Mouse (Mus musculus) midbrain, postnatal 0 days (tissue): Measurements from ENCODE around the gene Pkhd1. TPM values are rescaled to one million over a fixed set of nuclear protein-coding genes. Genes with fewer than 3 reads are reported as not detected.

Source experiments
- ATAC-seq: fragments of 200-750 bp; cut with Nextera tagmentation; 2 replicates; pipeline ENCODE4 v1.8.0; 2017; ENCODE audit warnings: moderate number of reproducible peaks, mild to moderate bottlenecking, moderate TSS enrichment, moderate library complexity; ENCODE audit not compliant: low FRiP score
- DNase-seq: peaks from one replicate; pipeline ENCODE4 v3.0.0-alpha.2; 2015; ENCODE audit warnings: low spot score
- H3K27ac ChIP-seq: fragments of 300-500 bp; sonication (generic); 2 replicates; pipeline ENCODE4 v1.5.1; 2014; ENCODE audit warnings: low read depth, mild to moderate bottlenecking, low read length, mixed read lengths
- H3K27me3 ChIP-seq: fragments of 300-500 bp; sonication (generic); 2 replicates; pipeline ENCODE4 v1.6.1; 2014; ENCODE audit warnings: low read length, control low read depth, mixed read lengths; ENCODE audit not compliant: insufficient read depth
- H3K36me3 ChIP-seq: fragments of 300-500 bp; sonication (generic); 2 replicates; pipeline ENCODE4 v1.6.1; 2014; ENCODE audit warnings: low read length, control low read depth, mixed read lengths; ENCODE audit not compliant: insufficient read depth
- H3K4me1 ChIP-seq: fragments of 300-500 bp; sonication (generic); 2 replicates; pipeline ENCODE4 v1.6.1; 2014; ENCODE audit warnings: mild to moderate bottlenecking, control low read depth, antibody characterized with exemption, low read length, mixed read lengths; ENCODE audit not compliant: insufficient read depth
- H3K4me2 ChIP-seq: fragments of 300-500 bp; sonication (generic); 2 replicates; pipeline ENCODE4 v1.6.1; 2014; ENCODE audit warnings: low read depth, mild to moderate bottlenecking, low read length, mixed read lengths; ENCODE audit not compliant: poor library complexity, severe bottlenecking
- H3K4me3 ChIP-seq: fragments of 300-500 bp; sonication (generic); 2 replicates; pipeline ENCODE4 v1.5.1; 2014; ENCODE audit warnings: low read depth, mild to moderate bottlenecking, low read length, moderate library complexity
- H3K9ac ChIP-seq: fragments of 300-500 bp; sonication (generic); replicated peaks from 2 replicates; pipeline ENCODE4 v1.6.1; 2014; ENCODE audit warnings: mild to moderate bottlenecking, low read length, moderate library complexity, mixed read lengths; ENCODE audit not compliant: poor library complexity, severe bottlenecking
- H3K9me3 ChIP-seq: fragments of 300-500 bp; sonication (generic); 2 replicates; pipeline ENCODE4 v1.6.1; 2016; ENCODE audit warnings: low read length, control low read depth
- CTCF ChIP-seq: IDR thresholded peaks from 2 replicates; pipeline ENCODE4 v1.5.1; 2016; ENCODE audit warnings: antibody characterized with exemption, mild to moderate bottlenecking
- WGBS: fragments of 180-500 bp; shearing (Covaris S2); extraction: QIAGEN DNeasy Blood & Tissue Kit; methylation state at CpG from one replicate; pipeline ENCODE4 v1.1.7; 2014; 5-methylcytosine and 5-hydroxymethylcytosine counted together
- polyA plus RNA-seq: library from polyadenylated mRNA; unstranded; fragments of >200 nt; fragmentation: Nextera tagmentation; extraction: Ambion mirVana; gene quantifications from 2 replicates; pipeline ENCODE4 v1.2.1, GENCODE M21; 2015
- total RNA-seq: library from RNA; depleted of rRNA; stranded (reverse); fragments of >200 nt; gene quantifications from 2 replicates; pipeline ENCODE4 v1.2.3, GENCODE M21; 2014

Gene Pkhd1
- total and polyA plus RNA-seq, 2 experiments from 2014 or later: 0.11 TPM; not detected in 1

- Histone ChIP-seq H3K9ac (peak overlapping the region; percentile 57), H3K4me2 (peak overlapping the region; percentile 68), H3K27ac (peak overlapping the region; percentile 83), H3K9me3 (no peaks in the 10 kb centered on the region), H3K4me1 (no peaks in the 10 kb centered on the region), H3K4me3 (no peak overlapping the region), H3K36me3 (no peaks in the 10 kb centered on the region), H3K27me3 (no peaks in the 10 kb centered on the region)
- TF ChIP-seq CTCF: no peak
- ATAC-seq: no peak; the same call in 1 of the 2 replicates
- DNase-seq: no peak
- 67% methylated on average over 3 of the region's 3 CpGs for WGBS
Observed at GRCm38 (mm10) chr1:20478695-20479094, 139.2 kb downstream of the Pkhd1 start.

GRCm38 (mm10) chr1:20478266-20478659 is 139.6 kb downstream of the Pkhd1 start:
- H3K9me3 ChIP-seq: no peaks in the 10 kb centered on the region

GRCm38 (mm10) chr1:20477561-20478265 is 140.2 kb downstream of the Pkhd1 start:
- Histone ChIP-seq H3K27me3 (no peaks in the 10 kb centered on the region), H3K9ac (peak overlapping the region; percentile 57)
- 3% methylated on average over 25 of the region's 25 CpGs for WGBS

More at GRCm38 (mm10) chr1:20478266-20478659, 139.6 kb downstream of the Pkhd1 start:
- no peak for ATAC-seq
- no peaks in the 10 kb centered on the region for H3K36me3 ChIP-seq
- no peaks in the 10 kb centered on the region for H3K4me1 ChIP-seq
- peak overlapping the region; percentile 68 for H3K4me2 ChIP-seq
- H3K4me3 ChIP-seq: peak overlapping the region; percentile 39
- DNase-seq: no peak
- H3K27ac ChIP-seq: peak overlapping the region; percentile 83
- peak overlapping the region; percentile 57 for H3K9ac ChIP-seq
- H3K27me3 ChIP-seq: no peaks in the 10 kb centered on the region
- WGBS: 17% methylated on average over 6 of the region's 6 CpGs
- TF ChIP-seq CTCF: no peak

GRCm38 (mm10) chr1:20470770-20471169 is 147.1 kb downstream of the Pkhd1 start:
- H3K4me1 ChIP-seq: no peaks in the 10 kb centered on the region
- ATAC-seq (no peak), DNase-seq (no peak)
- H3K4me3 ChIP-seq: no peak overlapping the region
- no peaks in the 10 kb centered on the region for H3K9me3 ChIP-seq
- H3K4me2 ChIP-seq: no peak overlapping the region
- no peaks in the 10 kb centered on the region for H3K36me3 ChIP-seq
- H3K27me3 ChIP-seq: no peaks in the 10 kb centered on the region
- no peak overlapping the region for H3K9ac ChIP-seq
- no peak for TF ChIP-seq CTCF
- no peak overlapping the region for H3K27ac ChIP-seq
- WGBS: 59% methylated on average over 11 of the region's 11 CpGs

More at GRCm38 (mm10) chr1:20477561-20478265, 140.2 kb downstream of the Pkhd1 start:
- H3K4me3 ChIP-seq: peak overlapping the region; percentile 39
- ATAC-seq (peak; percentile 92), DNase-seq (peak; percentile 62)
- H3K36me3 ChIP-seq: no peaks in the 10 kb centered on the region
- H3K4me1 ChIP-seq: no peaks in the 10 kb centered on the region
- H3K9me3 ChIP-seq: no peaks in the 10 kb centered on the region
- H3K4me2 ChIP-seq: peak overlapping the region; percentile 68
- TF ChIP-seq CTCF: no peak
- H3K27ac ChIP-seq: peak overlapping the region; percentile 83

GRCm38 (mm10) chr1:20470317-20470716 is 147.5 kb downstream of the Pkhd1 start:
- H3K27ac ChIP-seq: no peak overlapping the region
- ATAC-seq: no peak
- H3K4me2 ChIP-seq: no peak overlapping the region
- 85% methylated on average over 6 of the region's 6 CpGs for WGBS
- H3K36me3 ChIP-seq: no peaks in the 10 kb centered on the region
- no peaks in the 10 kb centered on the region for H3K9me3 ChIP-seq
- no peaks in the 10 kb centered on the region for H3K4me1 ChIP-seq
- no peak for TF ChIP-seq CTCF
- H3K4me3 ChIP-seq: no peak overlapping the region
- no peaks in the 10 kb centered on the region for H3K27me3 ChIP-seq
- H3K9ac ChIP-seq: no peak overlapping the region
- no peak for DNase-seq

- H3K4me2 ChIP-seq: no peak overlapping the region
- H3K27ac ChIP-seq: no peak overlapping the region
- no peak overlapping the region for H3K4me3 ChIP-seq
- no peaks in the 10 kb centered on the region for H3K4me1 ChIP-seq
- no peaks in the 10 kb centered on the region for H3K9me3 ChIP-seq
- H3K27me3 ChIP-seq: no peaks in the 10 kb centered on the region
- DNase-seq (no peak), ATAC-seq (no peak)
- no peaks in the 10 kb centered on the region for H3K36me3 ChIP-seq
- no peak for TF ChIP-seq CTCF
- no peak overlapping the region for H3K9ac ChIP-seq
- WGBS: 60% methylated on average over 4 of the region's 4 CpGs
Observed at GRCm38 (mm10) chr1:20466481-20466880, 151.4 kb downstream of the Pkhd1 start.
